Mouse (Mus musculus) myocyte (in vitro differentiated cells): ENCODE measurements around the gene Farp1.

Experiments used
- CEBPB ChIP-seq: IDR thresholded peaks from 2 replicates; pipeline ENCODE4 v1.6.1; 2011; ENCODE audit warnings: mild to moderate bottlenecking, moderate library complexity; ENCODE audit not compliant: poor library complexity, insufficient read depth, severe bottlenecking
- E2F4 ChIP-seq: IDR thresholded peaks from one replicate; pipeline ENCODE4 v1.6.1; 2011; ENCODE audit warnings: mild to moderate bottlenecking, control low read depth, moderate library complexity; ENCODE audit not compliant: insufficient read depth
- MAX ChIP-seq: IDR thresholded peaks from one replicate; pipeline ENCODE4 v1.6.1; 2011; ENCODE audit warnings: low read depth, mild to moderate bottlenecking, control low read depth
- MYOD1 ChIP-seq, 3 experiments: IDR thresholded peaks; one replicate each; pipeline ENCODE4 v1.6.1; 2011; ENCODE audit warnings: control low read depth in 2 of 3, low read depth in 2 of 3, mild to moderate bottlenecking in 2 of 3, moderate library complexity in 1 of 3; ENCODE audit not compliant: insufficient read length in 2 of 3, control insufficient read depth in 1 of 3
- MYOG ChIP-seq, 3 experiments: IDR thresholded peaks; one replicate each; pipeline ENCODE4 v1.6.1; 2011; ENCODE audit warnings: control low read depth in 2 of 3, low read depth in 2 of 3, mild to moderate bottlenecking in 2 of 3; ENCODE audit not compliant: insufficient read length in 2 of 3, control insufficient read depth in 1 of 3, insufficient read depth in 1 of 3
- POLR2A ChIP-seq: IDR thresholded peaks from one replicate; pipeline ENCODE4 v1.6.1; 2011; ENCODE audit warnings: low read depth, mild to moderate bottlenecking, control low read depth, moderate library complexity; ENCODE audit not compliant: insufficient read length
- POLR2AphosphoS2 ChIP-seq: IDR thresholded peaks from one replicate; pipeline ENCODE4 v1.6.1; 2011; ENCODE audit warnings: low read depth, control low read depth; ENCODE audit not compliant: insufficient read length
- REST ChIP-seq: IDR thresholded peaks from one replicate; pipeline ENCODE4 v1.6.1; 2011; ENCODE audit warnings: mild to moderate bottlenecking, control low read depth, moderate library complexity; ENCODE audit not compliant: insufficient read depth, insufficient read length
- TCF12 ChIP-seq: IDR thresholded peaks from one replicate; pipeline ENCODE4 v1.6.1; 2011; ENCODE audit warnings: mild to moderate bottlenecking, control low read depth; ENCODE audit not compliant: poor library complexity, insufficient read depth, severe bottlenecking
- TCF3 ChIP-seq: IDR thresholded peaks from one replicate; pipeline ENCODE4 v1.6.1; 2011; ENCODE audit warnings: low read depth, control low read depth; ENCODE audit not compliant: insufficient read length
- USF1 ChIP-seq: IDR thresholded peaks from one replicate; pipeline ENCODE4 v1.6.1; 2011; ENCODE audit warnings: low read depth, mild to moderate bottlenecking, control low read depth, moderate library complexity

GRCm38 (mm10) chr14:121213650-121214049, 178.7 kb downstream of the Farp1 start:
- TF ChIP-seq POLR2A (no peak), POLR2AphosphoS2 (no peak), MYOD1 (IDR thresholded peaks at IDR 0.05; ENCODE audit: control insufficient read depth in 1 of 3, insufficient read length in 2 of 3, low read depth in 2 of 3) (peak in 2 of 3 experiments; percentile 63 to 89), USF1 (no peak), MAX (no peak), E2F4 (no peak), REST (no peak), TCF12 (no peak), TCF3 (no peak), MYOG (IDR thresholded peaks at IDR 0.05; ENCODE audit: control insufficient read depth in 1 of 3, insufficient read depth in 1 of 3, insufficient read length in 2 of 3, low read depth in 2 of 3) (peak in 2 of 3 experiments; percentile 60 to 69), CEBPB (no peak)
